Mouse (Mus musculus): Measurements from ENCODE around the gene Ikzf4.

The Ikzf4 gene

DNA sequence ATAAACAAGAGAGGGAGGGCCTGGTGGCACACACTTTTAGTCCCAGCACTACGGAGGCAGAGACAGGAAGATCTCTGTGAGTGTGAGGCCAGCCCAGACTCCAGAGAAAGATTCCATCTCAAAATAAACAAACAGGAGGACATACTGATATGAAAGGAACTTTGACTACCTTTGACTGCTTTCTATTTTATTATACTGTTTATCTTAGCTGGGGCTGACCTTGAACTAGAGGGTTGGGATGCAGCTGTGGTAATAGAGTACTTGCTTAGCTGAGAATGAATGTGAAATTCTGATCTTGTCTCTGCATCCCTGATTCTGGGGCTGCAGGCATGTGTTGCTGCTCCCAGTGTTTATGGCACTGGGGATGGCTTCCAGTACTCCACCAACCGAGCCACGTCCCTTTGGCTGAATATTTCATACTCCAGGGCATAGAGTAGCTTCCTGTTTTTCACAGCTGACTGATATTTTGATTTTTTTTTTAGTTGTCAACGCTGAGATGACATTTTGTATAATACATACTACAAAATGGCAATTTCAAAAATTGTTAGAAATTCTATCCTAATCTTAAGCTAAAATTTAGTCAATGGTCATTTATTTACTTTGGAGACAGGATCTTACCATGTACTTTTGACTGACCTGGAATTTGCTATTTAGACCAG is 43.2 kb downstream of the Ikzf4 start:
- DNase-seq, result no peak

GRCm38 (mm10) chr10:128601499-128601898 is 44.3 kb downstream of the Ikzf4 start:
- no peak for DNase-seq

GRCm38 (mm10) chr10:128598476-128598875 is 47.3 kb downstream of the Ikzf4 start:
- no peak for DNase-seq

DNA sequence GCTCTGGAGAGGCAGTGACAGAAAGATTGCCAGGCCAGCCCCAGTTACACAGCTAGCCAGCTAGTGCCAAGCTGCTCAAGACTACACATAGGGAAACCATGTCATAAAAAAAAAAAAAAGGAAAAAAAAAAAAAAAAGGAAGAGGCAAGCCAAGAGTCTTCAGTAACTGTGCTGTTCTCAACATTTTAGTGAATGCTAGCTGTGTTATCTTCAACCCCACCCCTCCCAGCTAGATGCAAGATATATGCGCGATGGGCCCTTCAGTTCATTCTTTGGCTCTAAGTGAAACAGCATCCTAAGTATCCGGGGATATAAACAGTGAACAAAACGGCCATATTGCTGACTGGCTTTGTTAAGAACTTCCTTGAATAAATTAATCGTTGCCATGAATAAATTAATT is 53.0 kb downstream of the Ikzf4 start:
- DNase-seq, result no peak

DNA sequence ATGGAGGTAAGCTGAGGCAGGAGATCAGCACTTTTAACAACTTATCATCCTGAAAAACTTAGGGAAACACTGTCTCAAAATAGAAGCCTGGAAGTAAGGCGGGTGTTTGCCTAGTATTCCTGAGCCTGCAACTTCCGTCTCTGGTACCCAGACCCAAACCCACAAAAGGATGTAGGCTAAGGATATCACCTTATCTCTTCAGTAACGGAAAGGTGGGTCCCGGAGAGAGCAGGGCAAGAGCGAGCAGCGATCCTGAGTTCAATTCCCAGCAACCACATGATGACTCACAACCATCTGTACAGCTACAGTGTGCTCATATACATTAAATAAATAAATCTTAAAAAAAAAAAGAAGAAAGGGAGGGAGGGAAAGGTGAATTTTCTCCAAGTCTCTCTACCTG is 54.4 kb downstream of the Ikzf4 start:
- no peak for DNase-seq

GRCm38 (mm10) chr10:128590193-128590690 is 55.5 kb downstream of the Ikzf4 start:
- peak; percentile 63 to 67 for DNase-seq

DNA sequence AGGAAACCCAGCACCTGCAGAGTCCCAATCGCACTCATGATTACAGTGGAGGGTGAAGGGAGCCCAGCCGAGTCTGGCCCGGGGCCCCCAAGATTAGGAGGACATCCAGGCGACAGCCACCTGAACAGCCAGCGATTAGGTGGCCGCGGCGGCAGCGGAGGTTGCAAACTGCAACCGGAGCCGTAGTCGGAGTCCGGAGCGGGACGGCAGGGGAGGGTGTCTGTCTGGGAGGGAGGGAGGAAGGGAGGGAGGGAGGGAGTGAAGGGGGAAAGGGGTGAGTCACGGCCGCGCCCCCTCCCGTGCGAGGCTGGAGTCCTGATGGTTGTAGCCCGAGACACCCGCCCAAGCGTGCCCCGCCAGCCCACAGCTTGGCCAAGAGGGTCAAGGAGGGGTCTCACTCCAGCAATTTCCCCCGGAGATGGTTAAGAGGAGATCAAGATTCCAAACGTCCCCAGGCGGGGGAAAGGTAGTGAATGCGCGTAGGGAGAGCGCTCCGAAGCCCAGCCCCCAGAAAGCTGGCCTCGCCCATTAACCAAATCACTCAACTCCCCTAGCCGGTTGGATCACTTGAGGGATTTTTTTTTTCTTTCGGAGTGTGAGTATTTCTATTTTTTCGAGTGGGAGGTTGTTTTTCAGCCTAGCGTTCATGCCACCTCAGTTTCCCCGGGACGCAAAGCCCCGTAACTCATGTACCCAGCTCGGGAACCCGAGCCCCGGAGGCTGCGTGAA is 56.2 kb downstream of the Ikzf4 start, which contains the start of gene Erbb3:
TSS of gene Erbb3 (minus strand) at position 189 of the 729 bp plus-strand sequence.
- peak; percentile 54 to 58 for DNase-seq

GRCm38 (mm10) chr10:128588775-128589463 is 56.9 kb downstream of the Ikzf4 start:
- DNase-seq, result no peak

GRCm38 (mm10) chr10:128588136-128588535 is 57.7 kb downstream of the Ikzf4 start:
- DNase-seq, result no peak

GRCm38 (mm10) chr10:128587697-128588096 is 58.1 kb downstream of the Ikzf4 start:
- no peak for DNase-seq

DNA sequence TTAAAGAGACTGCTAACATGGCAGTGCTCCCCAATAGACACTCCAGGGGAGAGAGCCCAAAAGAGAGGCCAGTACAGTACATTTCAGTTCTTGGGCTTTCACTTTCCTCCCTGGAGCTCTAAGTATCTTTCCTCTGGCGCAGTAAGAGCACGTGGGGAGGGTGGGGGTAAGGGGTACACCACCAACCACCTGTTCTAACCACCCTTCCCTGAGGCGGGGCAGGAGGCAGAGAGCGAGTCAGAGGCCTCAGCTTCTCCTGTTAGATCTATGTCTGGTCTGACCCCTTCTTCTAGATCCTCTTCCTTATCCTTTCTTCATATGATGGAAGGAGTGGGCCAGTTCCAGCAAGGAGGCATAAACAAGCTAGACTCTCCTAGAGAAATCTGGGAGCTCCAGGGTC is 58.7 kb downstream of the Ikzf4 start:
- no peak for DNase-seq

GRCm38 (mm10) chr10:128586546-128586945 is 59.2 kb downstream of the Ikzf4 start:
- DNase-seq, result no peak

GRCm38 (mm10) chr10:128584386-128584785 is 61.4 kb downstream of the Ikzf4 start:
- DNase-seq, result no peak

DNA sequence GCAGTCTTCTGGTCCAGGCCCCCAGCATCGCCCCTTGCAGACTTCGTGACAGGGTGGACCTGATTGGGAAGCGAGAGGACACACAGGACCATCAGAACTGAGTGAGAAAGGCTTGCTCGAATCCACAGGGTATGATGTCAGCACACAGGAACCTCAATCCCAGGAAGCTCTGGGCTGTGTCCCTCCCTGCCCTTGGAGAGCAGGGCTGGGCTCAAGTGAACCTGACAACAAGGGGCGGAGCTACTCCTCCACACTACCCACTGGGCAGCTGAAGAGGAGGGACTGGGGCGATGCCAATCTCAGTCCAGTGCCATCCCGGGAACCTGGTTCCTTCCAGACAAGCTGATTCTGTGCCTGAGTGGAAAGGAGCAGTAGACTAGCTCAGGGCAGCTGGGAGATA is 62.1 kb downstream of the Ikzf4 start:
- DNase-seq, result no peak

All from B cell, adult 2 months (primary cell).